ENCODE assay signal across 17 mouse cellular contexts in genomic region chr8:88853200-88853599, GRCm38 (mm10).
"Had no signal": no experiment of that assay in that cellular context is flagged by ENCODE, and none has a peak within 500 bp of the region (broad histone marks: within the 10 kb centered on the region; RNA-seq: fewer than 3 reads in every experiment).

No protein-coding gene starts in this region.

- H3K4me1 ChIP-seq: liver, embryonic 13.5 days; midbrain, embryonic 15.5 days; stomach, embryonic 15.5 days had no signal

- H3K27me3 ChIP-seq: liver, embryonic 13.5 days; midbrain, embryonic 15.5 days; neural tube, embryonic 12.5 days; stomach, embryonic 15.5 days had no signal

- DNase-seq: kidney, postnatal 14 days; layer of hippocampus, postnatal 36 days; liver, embryonic 13.5 days; lung, adult 2 months; lung, postnatal 14 days; lung, postnatal 4 days; retina, postnatal 1 day; right cerebral cortex, postnatal 25 days; spleen, adult 18-20 months; thymus, adult 18-20 months; thymus, postnatal 36 days had no signal

- H3K4me2 ChIP-seq: liver, embryonic 13.5 days; midbrain, embryonic 11.5 days; midbrain, embryonic 15.5 days; neural tube, embryonic 12.5 days; neural tube, embryonic 15.5 days; stomach, embryonic 15.5 days had no signal

- H3K4me3 ChIP-seq: left cerebral cortex, adult 2 months; liver, embryonic 13.5 days; midbrain, embryonic 15.5 days; neural tube, embryonic 12.5 days; neural tube, embryonic 15.5 days; stomach, embryonic 15.5 days had no signal

- H3K9ac ChIP-seq: liver, embryonic 13.5 days; midbrain, embryonic 15.5 days; neural tube, embryonic 12.5 days; neural tube, embryonic 15.5 days; stomach, embryonic 15.5 days had no signal

- H3K36me3 ChIP-seq: liver, embryonic 13.5 days; midbrain, embryonic 15.5 days; neural tube, embryonic 12.5 days; neural tube, embryonic 15.5 days; stomach, embryonic 15.5 days had no signal

- ATAC-seq: midbrain, embryonic 15.5 days had no signal

- H3K9me3 ChIP-seq: liver, embryonic 13.5 days; midbrain, embryonic 15.5 days; neural tube, embryonic 12.5 days; neural tube, embryonic 15.5 days; stomach, embryonic 15.5 days had no signal

- H3K27ac ChIP-seq: left cerebral cortex, adult 2 months; liver, embryonic 13.5 days; midbrain, embryonic 15.5 days; neural tube, embryonic 12.5 days; neural tube, embryonic 15.5 days; stomach, embryonic 15.5 days had no signal
